Mouse (Mus musculus) cerebellum, postnatal 4 days (tissue): ENCODE data around the gene 1700010B08Rik.

Experiments
- DNase-seq, 2 experiments: peaks; one replicate each; pipeline ENCODE4 v3.0.0; 2022; ENCODE audit warnings: low spot score in 2 of 2, mixed read lengths in 1 of 2

1700010B08Rik gene

DNA sequence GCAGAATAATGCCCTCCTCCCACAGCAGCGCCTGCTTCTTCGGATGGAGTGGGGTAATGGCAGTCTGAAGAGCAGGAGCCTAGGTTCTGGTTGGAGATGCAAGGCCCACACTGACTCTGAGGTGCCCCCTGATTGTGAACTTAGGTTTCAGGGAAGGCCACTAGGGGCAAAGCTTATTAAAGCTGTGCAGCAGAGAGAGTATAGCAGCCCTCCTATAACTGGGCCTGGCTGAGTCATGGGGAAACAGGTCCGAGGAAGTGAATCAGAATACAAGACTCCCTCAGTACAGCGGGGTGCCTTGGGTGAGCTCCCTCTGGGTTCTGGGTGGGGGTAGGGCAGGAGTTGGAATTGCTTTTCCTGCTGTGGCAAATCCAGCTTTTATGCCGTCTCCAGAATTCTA, 51.4 kb downstream of the 1700010B08Rik start:
- no peak for DNase-seq
